Mouse (Mus musculus) kidney, adult 2 months (tissue): ENCODE data around the gene Dclre1b. TPM values are rescaled to one million over a fixed set of nuclear protein-coding genes. Genes with fewer than 3 reads are reported as not detected.
"Not testable (repeated sequence)": the region's sequence is repeated elsewhere in the genome, so short reads cannot be mapped to it uniquely, and the experiment has no call there.

Experiments used
- DNase-seq: peaks from one replicate; pipeline ENCODE4 v3.0.0; 2021
- H3K27ac ChIP-seq: fragments of 200-500 bp; 2 replicates; pipeline ENCODE4 v1.5.1; 2012; ENCODE audit warnings: low read depth, low read length, control low read depth, inconsistent platforms; ENCODE audit not compliant: insufficient read depth
- H3K27me3 ChIP-seq: fragments of 200-500 bp; replicated peaks from 2 replicates; pipeline ENCODE4 v1.6.1; 2012; ENCODE audit warnings: mild to moderate bottlenecking, moderate library complexity, low read length, inconsistent platforms; ENCODE audit not compliant: control insufficient read depth, insufficient read depth
- H3K36me3 ChIP-seq: fragments of 200-500 bp; 2 replicates; pipeline ENCODE4 v1.6.1; 2012; ENCODE audit warnings: mild to moderate bottlenecking, moderate library complexity, low read length, inconsistent platforms; ENCODE audit not compliant: control insufficient read depth, insufficient read depth
- H3K4me1 ChIP-seq: fragments of 200-500 bp; 2 replicates; pipeline ENCODE4 v1.6.1; 2011; ENCODE audit warnings: low read length; ENCODE audit not compliant: control insufficient read depth, insufficient read depth
- H3K4me3 ChIP-seq: fragments of 200-500 bp; 2 replicates; pipeline ENCODE4 v1.5.1; 2011; ENCODE audit warnings: mild to moderate bottlenecking, low read depth, low read length, control low read depth; ENCODE audit not compliant: insufficient read depth
- CTCF ChIP-seq: fragments of 200-500 bp; conservative IDR thresholded peaks from 2 replicates; pipeline ENCODE4 v1.5.1; 2011; ENCODE audit warnings: low read depth, mild to moderate bottlenecking, control low read depth, low read length, moderate library complexity, mixed read lengths; ENCODE audit not compliant: insufficient read depth, insufficient read length
- POLR2A ChIP-seq: fragments of 200-500 bp; IDR thresholded peaks from one replicate; pipeline ENCODE4 v1.6.1; 2011; ENCODE audit warnings: low read depth, low read length, control low read depth
- WGBS: fragments of 180-500 bp; shearing (Covaris S2); methylation state at CpG from one replicate; pipeline ENCODE4 v1.1.7; 2018; 5-methylcytosine and 5-hydroxymethylcytosine counted together
- polyA plus RNA-seq: library from polyadenylated mRNA; depleted of rRNA; stranded (reverse); fragments of >200 nt; gene quantifications from 2 replicates; pipeline ENCODE4 v1.2.3, GENCODE M21; 2012

The Dclre1b gene
- polyA plus RNA-seq, 1 experiment = 8.9 TPM

DNA sequence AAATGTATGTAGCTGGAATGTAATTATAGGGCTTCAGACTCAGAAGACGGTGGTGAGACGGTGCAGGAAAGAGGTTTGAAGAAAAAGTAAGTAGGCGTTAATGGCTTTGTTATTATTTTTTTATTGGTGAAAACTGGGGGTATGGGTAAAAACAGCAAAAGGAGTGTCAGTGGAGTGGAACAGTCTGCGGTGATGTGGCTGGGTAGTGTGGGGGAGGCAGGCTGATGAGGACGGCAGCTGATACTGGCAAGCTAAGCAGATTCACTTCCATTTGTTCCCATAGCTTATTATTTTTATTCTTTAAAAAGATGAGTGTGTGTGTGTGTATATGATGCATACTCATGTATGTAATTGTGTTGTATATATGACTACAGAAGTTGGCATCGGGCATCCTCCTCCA, 42.2 kb upstream of the Dclre1b start:
- 77% methylated on average over 6 of the region's 6 CpGs for WGBS
- H3K4me1 ChIP-seq = no peaks in the 10 kb centered on the region

DNA sequence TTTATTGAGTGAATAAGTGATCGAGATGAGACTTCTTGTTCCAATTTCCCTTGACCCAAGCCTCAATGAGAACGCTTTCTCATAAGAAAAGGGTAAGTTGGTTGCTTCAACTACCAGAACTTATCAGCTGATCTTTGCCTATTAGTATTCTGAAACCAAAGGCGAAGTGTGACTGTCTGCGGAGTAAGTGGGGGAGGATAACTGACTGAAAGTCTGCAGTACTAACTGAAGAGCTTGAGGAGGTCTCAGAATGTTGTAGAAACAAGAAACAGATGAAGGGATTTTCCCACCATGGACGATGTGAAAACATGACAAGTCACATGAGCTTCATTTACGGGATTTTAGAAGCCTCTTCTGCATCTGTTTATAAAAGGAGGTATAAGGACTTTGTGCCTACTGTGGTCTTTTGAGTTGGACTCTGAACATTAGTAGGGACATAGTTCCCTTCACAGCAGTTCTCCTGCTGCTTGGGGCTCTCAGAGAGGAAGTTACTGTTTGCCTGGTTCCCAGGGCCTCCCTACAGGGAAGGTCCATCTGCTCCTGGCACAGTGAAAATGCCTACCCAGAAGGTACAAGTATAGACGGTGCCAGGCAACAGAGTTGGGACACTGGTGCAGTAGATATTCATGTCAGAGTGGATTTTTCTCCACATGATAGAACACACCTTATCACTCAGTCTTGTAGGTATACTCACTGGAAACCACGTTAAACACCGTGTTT, 41.6 kb upstream of the Dclre1b start:
- no peak overlapping the region for H3K4me3 ChIP-seq
- peak; percentile 74 for DNase-seq
- TF ChIP-seq CTCF = no peak
- TF ChIP-seq POLR2A = no peak
- WGBS = 67% methylated on average over 9 of the region's 9 CpGs
- no peaks in the 10 kb centered on the region for H3K4me1 ChIP-seq
- H3K36me3 ChIP-seq = no peaks in the 10 kb centered on the region
- H3K27me3 ChIP-seq = no peaks in the 10 kb centered on the region
- peak overlapping the region; percentile 82; the same call in 1 of the 2 replicates for H3K27ac ChIP-seq

More for the DNA sequence above, 42.2 kb upstream of the Dclre1b start:
- no peak for TF ChIP-seq CTCF
- TF ChIP-seq POLR2A = no peak
- H3K36me3 ChIP-seq = no peaks in the 10 kb centered on the region
- no peak overlapping the region for H3K4me3 ChIP-seq
- DNase-seq = no peak
- no peaks in the 10 kb centered on the region for H3K27me3 ChIP-seq
- H3K27ac ChIP-seq = no peak overlapping the region

DNA sequence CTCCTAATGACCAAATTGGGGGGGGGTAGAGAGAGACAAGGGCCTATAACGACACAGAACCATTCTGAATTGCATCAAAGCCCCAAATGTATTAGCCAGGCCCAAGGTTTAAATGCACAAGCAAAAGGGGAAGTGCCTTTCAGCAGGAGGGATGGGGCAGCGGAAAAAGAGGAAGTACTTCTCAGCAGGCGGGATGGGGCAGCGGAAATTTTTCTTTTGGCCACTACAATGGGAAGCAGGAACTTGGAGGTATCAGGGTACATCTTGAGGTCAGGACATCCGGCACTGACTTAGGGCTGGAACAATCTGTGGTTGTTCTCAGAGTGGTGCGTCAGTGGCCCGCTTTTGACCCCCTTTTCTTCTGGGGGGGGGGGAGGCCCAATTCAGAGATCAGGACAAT, 31.7 kb upstream of the Dclre1b start:
- 91% methylated on average over 7 of the region's 7 CpGs for WGBS
- not testable (repeated sequence) for H3K4me1 ChIP-seq

DNA sequence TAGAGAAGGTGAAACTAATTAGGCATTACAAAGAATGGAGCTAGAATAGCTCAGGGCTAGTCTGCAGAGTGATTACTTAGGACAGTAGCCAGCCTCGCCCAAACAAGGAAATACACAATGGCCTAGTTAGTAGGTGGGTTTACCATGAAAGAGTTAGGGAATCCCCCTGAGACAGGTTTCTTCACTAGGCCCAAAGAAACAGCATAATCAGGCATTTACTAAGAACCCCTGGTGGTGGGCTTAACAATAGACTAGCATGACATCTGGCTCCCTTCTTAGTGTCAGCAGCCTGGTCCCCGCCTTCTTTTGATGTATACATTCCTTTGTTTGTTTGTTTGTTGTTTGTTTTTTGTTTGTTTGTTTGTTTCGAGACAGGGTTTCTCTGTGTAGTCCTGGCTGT, 31.0 kb upstream of the Dclre1b start:
- H3K27ac ChIP-seq, H3K4me1 ChIP-seq, H3K4me3 ChIP-seq, H3K36me3 ChIP-seq, H3K27me3 ChIP-seq, DNase-seq: not testable (repeated sequence)
- WGBS = 97% methylated on average over 3 of the region's 3 CpGs

More for the DNA sequence above, 31.7 kb upstream of the Dclre1b start:
- H3K27me3 ChIP-seq, H3K27ac ChIP-seq, H3K4me3 ChIP-seq, DNase-seq, H3K36me3 ChIP-seq: not testable (repeated sequence)

DNA sequence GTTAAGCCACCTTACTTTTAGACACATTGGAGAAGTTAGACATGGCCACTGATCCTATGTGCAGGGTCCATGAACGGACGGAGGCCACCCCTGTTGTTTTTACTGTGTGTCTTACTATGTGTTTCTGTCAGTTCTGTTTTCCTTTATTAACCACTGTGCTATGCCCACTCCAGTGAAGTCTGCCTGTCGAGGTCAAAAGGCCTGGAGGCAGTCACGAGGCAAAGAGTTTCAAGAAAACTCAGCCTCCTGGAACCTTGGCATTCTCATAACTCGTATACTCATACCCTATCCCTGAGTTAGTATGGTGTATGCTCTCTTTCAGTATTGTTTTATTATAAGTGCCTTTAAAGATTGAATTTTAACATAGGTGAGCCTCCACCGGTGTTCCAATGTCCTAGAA, 30.5 kb upstream of the Dclre1b start:
- Histone ChIP-seq H3K4me1 (peaks cover 5% of the 10 kb centered on the region; the same call in 1 of the 2 replicates), H3K4me3 (no peak overlapping the region), H3K27ac (no peak overlapping the region; the same call in 1 of the 2 replicates), H3K27me3 (no peaks in the 10 kb centered on the region), H3K36me3 (no peaks in the 10 kb centered on the region)
- WGBS = 46% methylated on average over 6 of the region's 6 CpGs
- TF ChIP-seq CTCF (no peak), POLR2A (no peak)
- peak; percentile 64 for DNase-seq

DNA sequence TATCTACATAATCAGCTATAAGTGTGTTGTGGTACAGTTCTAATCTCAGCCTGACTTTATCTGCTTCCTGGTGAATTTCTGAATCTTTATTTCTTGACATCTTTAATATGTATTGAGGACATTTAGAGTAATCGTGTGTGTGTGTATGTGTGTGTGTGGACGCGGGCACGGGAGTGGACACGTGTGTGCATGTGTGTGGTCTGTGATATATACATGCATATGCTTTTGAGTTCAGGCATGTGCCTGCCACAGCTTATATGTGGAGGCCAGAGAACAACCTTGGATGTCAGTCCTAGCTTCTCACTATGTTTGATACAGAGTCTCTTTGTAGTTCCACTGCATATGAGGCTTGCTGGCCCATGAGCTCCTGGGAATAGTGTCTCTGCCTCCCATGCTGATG, 27.2 kb upstream of the Dclre1b start:
- Histone ChIP-seq H3K27ac (no peak overlapping the region), H3K36me3 (no peaks in the 10 kb centered on the region), H3K4me3 (no peak overlapping the region), H3K27me3 (no peaks in the 10 kb centered on the region), H3K4me1 (peaks cover 5% of the 10 kb centered on the region; the same call in 1 of the 2 replicates)
- TF ChIP-seq CTCF (no peak), POLR2A (no peak)
- 97% methylated on average over 5 of the region's 5 CpGs for WGBS
- DNase-seq = no peak

DNA sequence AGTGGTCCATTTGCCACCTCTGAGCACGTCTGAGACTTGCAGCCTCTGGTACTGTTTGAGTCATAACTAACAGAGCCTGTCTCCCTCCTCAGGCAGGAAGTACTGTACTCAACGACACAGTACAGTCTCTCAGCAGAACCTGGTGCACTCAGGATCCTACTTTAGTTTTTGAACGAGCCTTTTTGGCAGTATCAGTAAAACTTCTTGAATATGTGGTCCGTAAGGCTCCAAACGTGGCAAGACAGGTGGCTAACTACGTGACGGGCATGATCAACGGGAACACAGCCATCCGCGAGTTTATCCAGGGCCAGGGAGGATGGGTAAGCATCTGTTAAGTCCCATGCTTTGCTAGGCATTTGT, 26.7 kb upstream of the Dclre1b start:
- DNase-seq = no peak
- H3K27me3 ChIP-seq = no peaks in the 10 kb centered on the region
- peaks cover 5% of the 10 kb centered on the region; the same call in 1 of the 2 replicates for H3K4me1 ChIP-seq
- 80% methylated on average over 10 of the region's 10 CpGs for WGBS
- no peaks in the 10 kb centered on the region for H3K36me3 ChIP-seq
- no peak overlapping the region for H3K27ac ChIP-seq
- H3K4me3 ChIP-seq = no peak overlapping the region
- TF ChIP-seq CTCF = no peak

DNA sequence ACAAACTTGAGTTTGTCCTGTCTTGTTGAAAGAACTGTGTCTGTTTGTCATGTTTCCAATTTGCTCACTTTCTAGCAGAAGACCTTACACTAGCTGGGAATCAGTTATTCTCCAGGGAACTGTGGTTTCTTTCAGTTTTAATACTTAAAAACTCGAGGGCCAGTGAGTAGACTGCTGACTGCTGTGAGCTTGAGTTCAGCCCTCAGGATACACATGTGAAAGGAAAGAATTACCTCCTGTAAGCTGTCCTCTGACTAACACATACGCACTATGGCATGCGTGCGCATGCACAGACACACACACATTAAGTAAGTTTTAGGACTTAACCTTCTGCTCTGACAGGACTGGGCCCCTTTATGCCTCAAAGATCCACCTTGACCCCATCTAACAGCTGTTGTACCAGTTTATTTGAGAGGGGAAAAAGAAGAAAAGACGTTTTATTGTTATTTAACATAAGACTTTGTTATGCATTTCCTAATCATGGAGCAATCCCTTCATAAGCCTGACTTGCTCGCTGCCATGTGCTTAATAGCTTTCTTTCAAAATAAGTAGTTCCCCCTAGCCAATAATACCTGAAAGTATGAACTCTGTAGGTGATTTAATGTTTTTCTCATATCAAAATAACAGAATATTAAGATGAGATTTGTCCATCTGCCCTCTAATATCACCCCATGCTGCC, 26.2 kb upstream of the Dclre1b start:
- DNase-seq = no peak
- Histone ChIP-seq H3K4me1 (peaks cover 5% of the 10 kb centered on the region; the same call in 1 of the 2 replicates), H3K4me3 (no peak overlapping the region), H3K27ac (no peak overlapping the region), H3K36me3 (no peaks in the 10 kb centered on the region), H3K27me3 (no peaks in the 10 kb centered on the region)
- WGBS = 76% methylated on average over 6 of the region's 6 CpGs
- TF ChIP-seq CTCF (no peak), POLR2A (no peak)
